Mouse (Mus musculus): Measurements from ENCODE around the gene Rad51d.

Rad51d gene

DNA sequence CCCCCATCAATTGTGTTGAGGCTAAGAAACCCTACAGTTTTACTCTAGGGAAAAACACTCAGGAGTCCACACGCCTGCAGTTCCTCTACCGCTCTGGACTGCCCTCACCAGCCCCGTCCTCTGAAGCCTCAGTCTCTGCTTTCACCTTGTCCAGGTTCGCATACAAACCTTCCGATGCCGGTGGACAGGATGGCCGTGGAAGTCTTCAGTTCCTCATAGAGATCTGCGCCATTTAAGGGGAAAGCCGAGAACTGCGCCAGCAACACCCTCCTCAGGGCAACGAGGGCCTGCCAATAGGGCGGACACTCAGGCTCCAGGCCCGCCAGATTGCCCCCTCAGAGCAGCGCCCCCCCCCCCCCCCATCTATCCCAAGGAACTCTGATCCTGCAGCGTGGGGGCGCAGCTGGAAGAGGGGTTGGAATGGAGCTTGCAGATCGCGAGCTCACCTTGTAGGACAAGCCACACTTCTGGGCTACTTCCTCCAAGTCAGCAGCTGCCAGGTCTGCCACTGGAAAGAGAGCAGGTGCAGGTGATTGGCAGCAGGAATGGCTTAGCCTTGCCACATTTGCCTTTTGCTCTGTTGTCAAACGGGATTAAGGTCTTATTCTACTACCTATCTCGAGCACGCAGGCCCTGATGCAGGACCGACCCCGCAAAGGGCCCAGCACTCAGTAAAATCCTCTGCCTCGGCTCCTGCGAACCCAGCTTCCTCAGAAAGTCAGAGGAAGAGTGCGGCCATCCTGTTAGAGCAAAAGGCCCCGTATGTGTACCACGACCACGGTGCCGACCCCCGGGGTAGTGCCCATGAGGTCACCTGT lies 681 bp downstream of the Rad51d start:
- DNase-seq = no peak

GRCm38 (mm10) chr11:82888491-82888946 lies 1.9 kb downstream of the Rad51d start:
- no peak for DNase-seq

DNA sequence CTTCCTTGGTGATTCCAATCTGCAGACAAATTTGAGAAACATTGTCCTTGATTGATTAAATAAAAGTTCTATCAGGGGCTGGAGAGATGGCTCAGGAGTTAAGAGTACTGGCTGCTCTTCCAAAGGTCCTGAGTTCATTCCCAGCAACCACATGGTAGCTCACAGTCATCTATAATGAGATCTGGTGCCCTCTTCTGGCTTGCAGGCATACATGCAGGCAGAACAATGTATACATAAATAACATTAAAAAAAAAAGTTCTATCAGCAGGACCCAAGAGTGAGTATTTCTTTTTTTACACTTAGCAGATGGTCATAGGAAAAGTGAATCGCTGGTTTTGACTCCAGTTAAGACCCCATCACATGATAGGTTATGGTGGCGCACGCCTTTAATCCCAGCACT lies 3.9 kb downstream of the Rad51d start:
- no peak for DNase-seq

DNA sequence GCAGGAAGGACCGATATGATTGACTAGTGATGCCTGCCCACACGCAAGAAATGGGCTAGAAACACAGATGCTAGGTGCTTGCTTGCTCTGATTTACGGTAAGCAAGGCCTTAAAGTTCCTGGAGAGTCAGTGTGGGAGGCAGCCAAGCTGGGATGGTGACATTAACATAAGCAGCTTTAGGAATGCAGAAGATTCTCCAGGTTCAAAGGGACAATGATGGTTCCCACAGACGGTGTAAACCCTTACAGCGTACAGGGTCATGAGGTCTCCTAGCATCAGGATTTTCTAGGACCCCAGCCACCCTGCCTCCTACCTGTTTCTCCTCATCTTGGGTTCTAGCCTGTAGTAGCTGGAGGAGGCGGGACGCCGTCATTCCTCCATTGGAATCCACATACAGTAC lies 7.2 kb downstream of the Rad51d start:
- no peak for DNase-seq

GRCm38 (mm10) chr11:82877726-82878344 lies 12.6 kb downstream of the Rad51d start:
- no peak for DNase-seq

GRCm38 (mm10) chr11:82875631-82876030 lies 14.8 kb downstream of the Rad51d start:
- no peak for DNase-seq

- no peak for DNase-seq
Measured at GRCm38 (mm10) chr11:82874924-82875323, 15.5 kb downstream of the Rad51d start.

GRCm38 (mm10) chr11:82871031-82871446 lies 19.4 kb downstream of the Rad51d start, which contains the start of gene Rffl:
Gene Rffl, minus strand, starts transcription at chr11:82871210.
- peak; percentile 92 for DNase-seq

DNA sequence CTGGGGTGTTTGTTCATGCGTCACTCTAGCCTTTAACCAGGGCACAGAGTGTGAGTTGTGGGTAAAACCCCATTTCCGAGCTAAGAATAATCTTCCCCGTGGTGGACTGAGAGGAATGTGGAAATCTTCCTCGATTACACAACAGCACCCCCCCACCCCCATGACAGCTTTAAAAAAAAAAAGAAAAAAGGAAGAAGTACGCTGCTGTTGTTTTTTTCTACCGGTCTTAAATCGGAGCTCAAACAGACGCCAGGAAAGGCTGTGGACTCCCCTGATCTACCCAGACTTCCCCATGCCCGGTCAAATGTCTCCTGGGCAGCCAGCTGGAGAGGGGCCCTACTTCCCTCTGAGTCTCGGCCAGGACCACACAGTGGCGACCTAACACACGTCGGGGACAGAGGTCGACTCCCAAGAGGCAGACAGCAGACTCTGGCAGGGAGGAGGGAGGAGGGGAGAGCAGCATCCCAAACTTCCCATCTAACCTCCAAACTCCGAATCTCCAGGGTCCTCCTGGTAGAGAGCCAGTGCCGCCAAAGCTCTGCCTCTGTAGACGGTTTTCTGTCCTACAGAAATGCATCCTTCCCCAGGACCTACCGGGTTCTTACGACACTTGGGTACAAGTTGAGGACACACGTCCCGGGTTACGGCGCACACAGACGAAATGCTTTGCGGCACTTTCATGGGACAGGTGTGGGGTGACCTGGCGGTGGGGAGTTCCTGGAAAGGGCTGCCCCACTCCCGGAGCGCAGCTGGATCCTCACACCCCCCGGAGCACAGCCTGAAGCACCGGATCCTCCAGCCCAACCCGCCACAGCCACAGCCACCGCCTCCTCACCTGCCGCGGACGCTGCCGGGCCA lies 20.0 kb downstream of the Rad51d start:
- DNase-seq = peak; percentile 61

DNA sequence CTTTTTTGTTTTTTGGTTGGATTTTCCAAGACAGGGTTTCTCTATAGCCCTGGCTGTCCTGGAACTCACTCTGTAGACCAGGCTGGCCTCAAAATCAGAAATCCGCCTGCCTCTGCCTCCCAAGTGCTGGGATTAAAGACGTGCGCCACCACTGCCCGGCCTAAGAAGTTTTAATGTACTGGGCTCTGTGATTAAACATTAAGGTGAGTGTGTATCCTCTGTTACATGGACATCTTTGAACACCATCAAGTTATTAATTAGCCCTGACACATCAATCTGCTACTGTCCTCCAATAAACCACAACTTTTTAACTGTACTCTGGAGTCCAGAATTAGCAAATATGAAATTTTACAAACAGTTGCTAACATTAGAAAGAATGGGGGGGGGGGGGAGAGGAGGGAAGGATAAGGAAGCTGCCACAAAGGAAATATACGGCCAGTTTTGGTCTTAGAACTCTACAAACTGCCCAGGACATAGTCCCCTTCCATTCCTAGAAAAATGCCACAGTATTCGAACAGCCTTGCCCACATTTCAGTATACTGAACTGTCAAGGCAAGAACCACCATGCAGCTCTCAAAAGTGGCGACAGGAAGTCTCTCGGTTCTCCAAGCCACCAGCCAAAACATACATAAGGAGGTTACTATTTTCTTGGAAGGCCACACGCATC lies 20.8 kb downstream of the Rad51d start:
- peak; percentile 26 for DNase-seq

GRCm38 (mm10) chr11:82867956-82868355 lies 22.5 kb downstream of the Rad51d start:
- no peak for DNase-seq

DNA sequence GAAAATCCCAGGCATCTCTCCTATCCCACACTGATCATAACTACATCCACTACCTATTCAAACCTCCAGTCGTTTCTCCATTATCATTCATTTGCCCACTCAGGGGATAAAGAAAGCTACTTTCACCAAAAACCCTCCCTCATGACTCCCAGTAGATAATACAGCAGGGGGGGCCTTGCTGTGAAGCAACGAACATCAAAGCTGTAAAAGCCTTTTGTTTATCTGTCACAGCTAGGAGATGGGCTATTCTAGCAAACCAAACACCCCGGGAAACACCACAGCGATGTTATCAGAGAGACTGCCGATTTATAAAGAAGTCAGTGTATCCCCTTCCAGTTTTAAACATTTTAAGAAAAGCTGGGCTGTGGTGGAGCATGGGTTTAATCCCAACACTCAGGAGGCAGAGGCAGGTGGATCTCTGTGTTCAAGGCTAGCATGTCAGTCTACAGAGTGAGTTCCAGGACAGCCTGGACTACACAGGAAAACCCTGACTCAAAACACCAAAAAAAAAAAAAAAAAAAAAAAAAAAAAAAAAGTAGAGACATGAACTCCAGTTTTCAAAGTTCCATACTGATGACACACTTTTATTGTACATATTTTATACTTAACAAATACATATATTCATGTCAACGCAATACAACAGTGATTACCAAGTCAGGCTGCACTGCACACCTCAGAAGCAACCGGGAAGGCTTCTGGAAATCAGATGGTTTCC lies 23.4 kb downstream of the Rad51d start:
- DNase-seq = no peak

DNA sequence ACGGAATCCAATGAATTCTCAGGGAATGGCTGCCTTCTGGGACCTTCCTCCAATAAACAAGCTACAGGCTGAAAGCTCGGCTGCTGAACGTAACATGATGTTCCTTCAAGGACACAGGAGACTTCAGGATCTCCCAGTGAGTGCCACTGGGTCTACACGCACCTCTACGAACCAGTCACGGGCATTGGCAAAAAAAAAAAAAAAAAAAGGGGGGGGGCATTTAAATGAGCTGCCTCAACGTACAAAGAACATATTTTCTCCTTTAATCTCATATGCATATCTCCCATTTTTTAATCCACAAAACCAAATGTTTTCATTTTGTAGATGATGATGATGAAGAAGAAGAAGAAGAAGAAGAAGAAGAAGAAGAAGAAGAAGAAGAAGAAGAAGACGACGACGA lies 24.5 kb downstream of the Rad51d start:
- no peak for DNase-seq

GRCm38 (mm10) chr11:82863488-82863931 lies 26.9 kb downstream of the Rad51d start:
- no peak for DNase-seq

DNA sequence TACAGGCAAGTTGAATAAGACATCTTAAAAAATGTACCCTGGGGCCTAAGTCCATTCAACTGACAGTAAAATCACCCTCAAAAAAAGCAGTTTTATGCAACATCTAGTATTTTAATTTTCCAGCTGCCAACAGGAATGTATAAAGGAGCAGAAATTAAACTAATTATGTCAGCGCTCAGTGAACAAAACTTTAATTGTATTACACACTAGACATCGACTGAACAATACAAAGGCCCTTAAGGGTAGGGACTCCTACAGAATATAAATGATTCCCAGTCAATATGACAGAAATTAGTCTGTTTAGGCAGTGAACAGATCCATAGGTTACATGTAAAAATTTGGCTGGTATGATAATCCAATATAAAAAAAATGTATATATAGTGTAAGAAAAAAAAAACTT lies 27.4 kb downstream of the Rad51d start:
- DNase-seq = no peak

DNA sequence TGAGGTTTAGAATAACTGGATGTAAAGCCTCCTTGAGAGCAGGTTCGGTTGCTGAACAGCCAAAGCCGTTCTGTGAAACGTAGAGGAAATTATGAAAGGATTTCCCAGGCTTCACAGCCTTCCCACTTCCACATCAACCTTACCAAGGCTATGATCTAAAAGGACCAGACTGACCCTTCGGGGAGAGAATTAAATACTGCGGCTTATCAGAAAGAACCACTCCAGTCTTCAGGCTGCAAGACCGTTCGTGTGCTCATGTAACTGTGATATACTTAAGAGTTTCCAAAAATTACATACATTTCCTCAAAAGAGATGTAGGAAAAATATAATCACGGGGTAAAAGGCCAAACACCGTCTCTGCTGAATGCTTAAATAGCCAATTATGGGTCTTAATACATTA lies 27.8 kb downstream of the Rad51d start:
- no peak for DNase-seq

GRCm38 (mm10) chr11:82861558-82861957 lies 28.9 kb downstream of the Rad51d start:
- no peak for DNase-seq

GRCm38 (mm10) chr11:82860759-82861158 lies 29.7 kb downstream of the Rad51d start:
- DNase-seq = no peak

DNA sequence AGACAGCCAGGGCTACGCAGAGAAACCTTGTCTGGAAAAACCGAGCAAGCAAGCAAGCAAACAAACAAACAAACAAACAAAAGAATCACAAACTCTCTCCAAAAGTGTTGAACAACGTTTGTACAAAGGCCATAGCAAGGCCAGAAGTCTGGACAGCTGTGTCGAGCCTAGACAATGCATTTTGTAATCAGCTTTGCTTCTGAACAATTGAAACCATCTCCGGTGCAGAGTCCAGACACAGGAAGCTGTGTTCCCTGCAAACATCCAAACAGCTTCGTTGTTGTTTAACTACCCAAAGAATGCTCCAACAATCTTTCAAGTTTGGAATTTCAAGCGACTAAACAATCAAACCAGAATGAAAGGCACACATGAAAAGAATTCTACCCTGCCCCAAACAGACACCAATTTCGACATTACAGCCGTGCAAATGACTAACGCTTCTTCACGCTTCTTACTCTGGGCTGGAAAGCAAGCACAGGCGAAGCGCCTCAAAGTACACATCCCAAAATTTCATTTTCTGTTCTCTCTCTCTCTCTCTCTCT lies 33.0 kb downstream of the Rad51d start:
- no peak for DNase-seq

GRCm38 (mm10) chr11:82856032-82856431 lies 34.4 kb downstream of the Rad51d start:
- DNase-seq = no peak

DNA sequence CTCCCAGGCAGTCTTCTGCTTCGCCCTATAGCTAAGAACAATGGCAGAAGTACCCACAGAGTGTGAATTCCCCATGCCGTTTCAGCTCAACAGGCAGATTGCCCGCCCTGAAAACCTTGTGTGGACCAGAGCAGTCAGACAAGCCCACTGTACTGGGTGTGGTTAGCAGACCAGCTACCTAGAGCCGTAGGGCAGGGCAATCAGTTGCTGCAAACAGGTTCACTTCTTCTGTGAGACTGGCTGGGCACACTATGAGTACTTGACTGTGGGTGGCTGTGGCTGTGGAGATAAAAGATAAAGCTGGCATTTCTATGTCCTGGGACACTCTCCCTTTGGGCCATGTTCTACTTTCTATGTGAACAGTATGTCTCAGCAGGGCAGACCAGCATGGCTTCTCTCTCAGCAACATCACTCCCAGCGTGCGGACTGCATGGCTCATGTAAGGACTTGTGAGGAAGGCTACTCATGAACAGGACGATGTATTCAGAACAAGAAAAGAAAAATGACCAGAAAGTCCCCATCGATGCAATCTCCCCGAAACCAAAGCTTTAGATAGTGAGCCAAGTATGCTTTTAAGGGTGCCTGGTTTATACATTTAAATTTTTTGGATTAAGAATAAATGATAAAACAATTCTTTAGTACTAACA lies 35.0 kb downstream of the Rad51d start:
- no peak for DNase-seq
